Mouse (Mus musculus) embryonic facial prominence, embryonic 13.5 days (tissue): ENCODE measurements around the gene B020031M17Rik. TPM values are rescaled to one million over a fixed set of nuclear protein-coding genes. Genes with fewer than 3 reads are reported as not detected.
"Not testable (repeated sequence)": the region's sequence is repeated elsewhere in the genome, so short reads cannot be mapped to it uniquely, and the experiment has no call there.

Experiments
- ATAC-seq: fragments of 200-750 bp; cut with Nextera tagmentation; 2 replicates; pipeline ENCODE4 v1.8.0; 2017; ENCODE audit warnings: low read depth; ENCODE audit not compliant: insufficient number of reproducible peaks, insufficient read depth, low FRiP score, low TSS enrichment
- H3K27ac ChIP-seq: fragments of 300-500 bp; sonication (generic); 2 replicates; pipeline ENCODE4 v1.5.1; 2015; ENCODE audit warnings: moderate library complexity, mild to moderate bottlenecking, inconsistent platforms
- H3K27me3 ChIP-seq: fragments of 300-500 bp; sonication (generic); 2 replicates; pipeline ENCODE4 v1.6.1; 2015; ENCODE audit warnings: mild to moderate bottlenecking, inconsistent platforms
- H3K36me3 ChIP-seq: fragments of 300-500 bp; sonication (generic); 2 replicates; pipeline ENCODE4 v1.6.1; 2015; ENCODE audit warnings: mild to moderate bottlenecking, inconsistent platforms
- H3K4me1 ChIP-seq: fragments of 300-500 bp; sonication (generic); 2 replicates; pipeline ENCODE4 v1.6.1; 2015; ENCODE audit warnings: inconsistent platforms
- H3K4me2 ChIP-seq: fragments of 300-500 bp; sonication (generic); 2 replicates; pipeline ENCODE4 v1.6.1; 2015; ENCODE audit warnings: moderate library complexity, mild to moderate bottlenecking, inconsistent platforms
- H3K4me3 ChIP-seq: fragments of 300-500 bp; sonication (generic); 2 replicates; pipeline ENCODE4 v1.5.1; 2015; ENCODE audit warnings: mild to moderate bottlenecking, inconsistent platforms
- H3K9ac ChIP-seq: fragments of 300-500 bp; sonication (generic); 2 replicates; pipeline ENCODE4 v1.6.1; 2015; ENCODE audit warnings: mild to moderate bottlenecking, inconsistent platforms
- H3K9me3 ChIP-seq: fragments of 300-500 bp; sonication (generic); 2 replicates; pipeline ENCODE4 v1.6.1; 2016; ENCODE audit warnings: inconsistent platforms
- WGBS: fragments of 180-500 bp; shearing (Covaris S2); methylation state at CpG from one replicate; pipeline ENCODE4 v1.1.7; 2015; ENCODE audit warnings: mixed read lengths; 5-methylcytosine and 5-hydroxymethylcytosine counted together
- polyA plus RNA-seq: library from polyadenylated mRNA; unstranded; fragments of >200 nt; fragmentation: Nextera tagmentation; extraction: Ambion mirVana; gene quantifications from 2 replicates; pipeline ENCODE4 v1.2.1, GENCODE M21; 2015

The B020031M17Rik gene
- polyA plus RNA-seq, 1 experiment from 2014 or later, result not detected

GRCm38 (mm10) chr13:119929172-119929571, 21.4 kb downstream of the B020031M17Rik start, which contains the start of gene Gm21761:
Gm21761 (minus strand) TSS chr13:119929272.
- H3K27ac ChIP-seq, H3K4me2 ChIP-seq, H3K36me3 ChIP-seq, ATAC-seq, H3K4me1 ChIP-seq, H3K4me3 ChIP-seq, H3K9ac ChIP-seq, H3K9me3 ChIP-seq, H3K27me3 ChIP-seq: not testable (repeated sequence)
- 100% methylated on average over 1 of the region's 5 CpGs for WGBS

DNA sequence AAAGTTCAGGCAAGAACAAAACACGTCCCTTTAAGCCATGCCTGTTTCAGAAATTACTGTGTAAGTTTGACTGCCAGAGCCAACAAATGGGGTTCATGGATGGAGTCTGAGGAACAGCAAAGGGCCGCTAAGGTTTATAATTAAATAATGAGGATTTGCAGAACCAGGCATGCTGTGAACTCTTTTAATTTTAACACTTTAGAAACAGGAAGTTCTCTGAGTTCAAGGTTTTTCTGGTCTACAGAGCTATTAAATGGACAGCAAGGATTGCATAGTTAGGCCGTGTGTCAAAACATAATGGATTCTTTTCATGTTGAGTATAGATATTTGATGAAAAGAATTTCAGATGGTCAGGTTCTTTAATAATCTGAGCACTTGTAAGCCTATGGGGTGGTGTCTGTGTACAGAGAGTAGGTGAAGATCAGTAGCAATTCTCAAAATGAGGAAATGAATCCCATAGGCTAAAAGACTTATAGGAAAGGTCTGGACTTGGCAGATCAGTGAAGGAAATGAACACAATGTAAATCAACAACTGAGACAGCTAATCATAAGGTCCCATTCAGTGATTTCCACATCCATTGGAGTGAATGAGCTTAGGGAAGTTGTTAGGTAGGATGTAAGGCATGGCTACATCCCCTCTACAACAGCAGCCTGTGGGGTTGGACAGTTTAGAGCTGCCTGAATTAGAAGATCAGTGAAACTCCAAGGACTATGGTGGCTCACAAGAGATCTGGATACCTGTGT, 25.8 kb downstream of the B020031M17Rik start:
- not testable (repeated sequence) for ATAC-seq, H3K9me3 ChIP-seq, H3K4me2 ChIP-seq, H3K27me3 ChIP-seq, H3K9ac ChIP-seq, H3K27ac ChIP-seq, H3K4me1 ChIP-seq, H3K36me3 ChIP-seq, H3K4me3 ChIP-seq
- 79% methylated on average over 3 of the region's 3 CpGs for WGBS

DNA sequence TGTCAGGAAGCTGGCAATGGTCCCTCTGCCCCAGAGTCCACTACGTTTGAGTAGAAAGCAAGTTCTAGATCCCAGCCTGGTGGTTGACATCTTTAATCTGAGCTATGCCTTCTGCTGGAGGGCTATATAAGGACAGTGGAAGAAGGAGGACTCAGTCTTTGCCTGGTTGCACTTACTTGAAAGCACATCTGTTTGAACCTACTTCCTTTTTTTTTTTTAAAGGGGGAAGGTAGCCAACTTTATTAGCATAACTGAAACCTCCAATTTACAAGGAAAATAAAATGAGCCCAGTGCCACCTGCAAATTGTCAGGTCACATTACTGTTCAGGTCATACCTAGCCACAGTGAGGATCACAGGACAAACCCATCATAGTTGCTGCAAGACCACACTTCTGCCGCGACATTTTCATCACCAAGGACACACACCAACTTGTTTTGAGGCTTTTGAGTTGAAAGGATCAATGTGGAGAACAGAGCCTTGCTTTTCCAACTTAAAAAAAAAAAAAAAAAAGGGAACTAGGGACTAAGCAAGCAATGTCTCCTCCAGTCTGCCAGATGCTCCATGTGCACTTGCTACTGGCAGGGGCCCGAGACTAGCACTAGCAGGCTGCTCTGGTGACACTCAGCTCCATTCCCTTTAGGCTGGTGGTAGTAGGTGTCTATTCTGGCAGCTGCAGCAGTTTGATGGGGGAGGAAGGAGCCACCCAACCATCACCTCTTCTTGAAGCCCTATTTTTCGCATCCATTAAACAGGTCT, 33.5 kb downstream of the B020031M17Rik start:
- WGBS, result 82% methylated on average over 4 of the region's 5 CpGs
- not testable (repeated sequence) for H3K4me2 ChIP-seq, ATAC-seq, H3K4me3 ChIP-seq, H3K27me3 ChIP-seq, H3K9me3 ChIP-seq, H3K9ac ChIP-seq, H3K36me3 ChIP-seq, H3K27ac ChIP-seq, H3K4me1 ChIP-seq

DNA sequence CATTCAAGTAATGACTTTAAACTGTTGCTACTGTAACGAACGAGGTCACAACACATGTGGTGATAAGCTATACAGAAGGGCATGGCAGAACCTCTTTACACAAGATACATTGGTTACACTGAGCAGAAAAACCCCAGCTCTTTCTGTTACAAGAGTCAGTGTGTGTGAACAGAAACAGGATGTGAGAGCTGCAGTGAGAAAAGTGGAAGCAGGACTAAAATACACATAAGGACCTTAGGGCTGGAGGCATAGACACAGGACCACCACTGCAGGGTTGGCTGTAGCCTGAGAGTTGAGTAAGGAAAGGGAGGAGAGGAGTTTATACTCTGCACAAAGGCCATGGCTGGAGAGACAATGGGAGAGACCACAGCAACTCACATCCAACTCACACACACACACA, 34.2 kb downstream of the B020031M17Rik start:
- not testable (repeated sequence) for H3K9ac ChIP-seq, H3K4me2 ChIP-seq, H3K27me3 ChIP-seq, H3K27ac ChIP-seq, H3K36me3 ChIP-seq, H3K9me3 ChIP-seq, ATAC-seq, H3K4me1 ChIP-seq, H3K4me3 ChIP-seq
- 58% methylated on average over 2 of the region's 2 CpGs for WGBS

Other genes with a start within 250 kb of the B020031M17Rik start
- 0.77 and 1.4 TPM in 2 replicates for gene Nim1k, start 194.9 kb downstream of the B020031M17Rik start, polyA plus RNA-seq
- 45.0 and 48.6 TPM in 2 replicates for gene Zfp131, start 159.9 kb downstream of the B020031M17Rik start, polyA plus RNA-seq
- not detected in 2 replicates for gene AF067063, start 120.6 kb downstream of the B020031M17Rik start, polyA plus RNA-seq
- not detected in 2 replicates for gene D13Ertd608e, start 114.8 kb downstream of the B020031M17Rik start, polyA plus RNA-seq
- not detected in 2 replicates for gene Tcstv1, start 56.0 kb downstream of the B020031M17Rik start, polyA plus RNA-seq
- gene Gm21761, start 21.5 kb downstream of the B020031M17Rik start, polyA plus RNA-seq, result not detected in 2 replicates
- gene Gm36079, start 76.2 kb upstream of the B020031M17Rik start, polyA plus RNA-seq, result not detected in 2 replicates
- not detected in 2 replicates for gene Gm21188, start 101.4 kb upstream of the B020031M17Rik start, polyA plus RNA-seq
- gene Gm20767, start 189.4 kb upstream of the B020031M17Rik start, polyA plus RNA-seq, result not detected in 2 replicates
- not detected in 2 replicates for gene Gm21818, start 221.6 kb upstream of the B020031M17Rik start, polyA plus RNA-seq